Mouse (Mus musculus): ENCODE data around the gene Mrps16.

Gene Mrps16

GRCm38 (mm10) chr14:20368271-20368670 is 25.2 kb downstream of the Mrps16 start:
- no peak for DNase-seq (ENCODE audit: low spot score in 2 of 2)

GRCm38 (mm10) chr14:20363230-20363629 is 30.2 kb downstream of the Mrps16 start:
- DNase-seq (ENCODE audit: low spot score in 2 of 2), result no peak

GRCm38 (mm10) chr14:20347991-20348541 is 45.4 kb downstream of the Mrps16 start, which contains the start of the genes Ecd and Fam149b:
Gene Ecd (minus strand): TSS chr14:20348121.
Gene Fam149b (plus strand): TSS chr14:20348162.
- peak; percentile 91 to 94 for DNase-seq (ENCODE audit: low spot score in 2 of 2)

GRCm38 (mm10) chr14:20347441-20347990 is 45.9 kb downstream of the Mrps16 start:
- no peak for DNase-seq (ENCODE audit: low spot score in 2 of 2)

- DNase-seq (ENCODE audit: low spot score in 2 of 2), result no peak
These were observed 47.5 kb downstream of the Mrps16 start for GRCm38 (mm10) chr14:20345885-20346284.

GRCm38 (mm10) chr14:20340866-20341265 is 52.6 kb downstream of the Mrps16 start:
- DNase-seq (ENCODE audit: low spot score in 2 of 2), result no peak

GRCm38 (mm10) chr14:20340149-20340548 is 53.3 kb downstream of the Mrps16 start:
- peak in 1 of 2 experiments; percentile 13 for DNase-seq (ENCODE audit: low spot score in 2 of 2)

- no peak for DNase-seq (ENCODE audit: low spot score in 2 of 2)
These were observed 54.0 kb downstream of the Mrps16 start for GRCm38 (mm10) chr14:20339415-20339814.
